Mouse (Mus musculus) Patski (cell line): ENCODE results near the gene Lpcat3. TPM values are rescaled to one million over a fixed set of nuclear protein-coding genes. Genes with fewer than 3 reads are reported as not detected.
"Not testable (repeated sequence)": the region's sequence is repeated elsewhere in the genome, so short reads cannot be mapped to it uniquely, and the experiment has no call there.

Experiments
- ATAC-seq: fragments of 100-300 bp; one replicate; pipeline ENCODE4 v1.8.0; 2021
- CTCF ChIA-PET: fragments of 350-600 bp; sonication (Branson Sonifier 250); formaldehyde crosslinking; loops from one replicate; lab custom pipeline; 2022; ENCODE audit warnings: inconsistent platforms; lab: Charles Lee
- POLR2A ChIA-PET: fragments of 350-600 bp; sonication (Branson Sonifier 250); formaldehyde crosslinking; loops from one replicate; lab custom pipeline; 2022; ENCODE audit warnings: antibody characterized with exemption, inconsistent platforms; lab: Charles Lee
- DNase-seq: peaks from one replicate; pipeline ENCODE4 v3.0.0-alpha.2; 2011; ENCODE audit warnings: low read depth, low spot score
- H3K27me3 ChIP-seq: fragments of 371-371 bp; one replicate; pipeline ENCODE4 v1.5.1; 2021
- CTCF ChIP-seq: fragments of 100-300 bp; IDR thresholded peaks from one replicate; pipeline ENCODE4 v1.5.1; 2021
- in situ Hi-C: fragments of 300-500 bp; cut with MboI; formaldehyde crosslinking; loops from 3 replicates; pipeline ENCODE4 v1.11.1; 2018; ENCODE audit warnings: low pct_unique_long_range_greater_than_20kb, mixed read lengths
- polyA plus RNA-seq: library from polyadenylated mRNA; unstranded; gene quantifications from one replicate; pipeline ENCODE4 v1.2.3, GENCODE M21; 2021

Lpcat3 gene
- 107 TPM for polyA plus RNA-seq

GRCm38 (mm10) chr6:124662477-124663423 is at the start of gene Lpcat3:
TSS of gene Lpcat3 (plus strand) at chr6:124663027.
- H3K27me3 ChIP-seq = no peaks in the 10 kb centered on the region
- ATAC-seq (peak; percentile 98), DNase-seq (peak; percentile 71)
- ChIA-PET POLR2A (interaction anchor here (0.6 to 2.6 kb wide), 2 partner anchors 24 to 39 kb away, joined by 4 to 14 read pairs; no protein-coding TSS in a partner anchor), CTCF (interaction anchor here (0.6 to 3.1 kb wide), 14 partner anchors 9 to 169 kb away, joined by 3 to 23 read pairs (median 4); no protein-coding TSS in a partner anchor)
- TF ChIP-seq CTCF = no peak
- in situ Hi-C loops = no loop called here

- POLR2A ChIA-PET = no interaction called here
- no peak for TF ChIP-seq CTCF
- ATAC-seq (no peak), DNase-seq (no peak)
- in situ Hi-C loops = no loop called here
- no peaks in the 10 kb centered on the region for H3K27me3 ChIP-seq
- CTCF ChIA-PET = no interaction called here
Observed at GRCm38 (mm10) chr6:124625612-124626011, 37.2 kb upstream of the Lpcat3 start.

DNA sequence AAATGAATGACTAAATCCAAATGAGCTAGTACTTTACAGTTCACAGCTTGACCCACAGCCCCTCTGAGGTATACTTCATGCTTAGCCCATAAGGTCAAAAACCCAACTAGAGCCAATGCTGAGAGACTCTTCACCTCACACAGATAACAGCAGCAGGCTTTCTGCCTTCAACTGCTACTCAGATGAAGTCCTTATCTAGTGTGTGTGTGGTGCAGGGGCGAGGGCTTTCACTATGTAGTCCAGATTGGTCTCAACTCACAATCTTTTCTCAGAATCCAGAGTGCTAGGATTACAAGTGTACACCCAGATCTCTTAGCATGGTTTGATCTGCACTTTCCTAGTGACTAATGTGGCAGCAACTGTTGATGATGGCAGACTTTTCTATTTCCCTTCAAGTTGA is 36.6 kb upstream of the Lpcat3 start:
- H3K27me3 ChIP-seq, in situ Hi-C loops, DNase-seq, CTCF ChIA-PET, POLR2A ChIA-PET, ATAC-seq: not testable (repeated sequence)

- TF ChIP-seq CTCF = no peak
- POLR2A ChIA-PET = no interaction called here
- in situ Hi-C loops = loop anchor here (10.0 kb wide), 1 partner anchor 96 kb away; no protein-coding TSS in a partner anchor
- DNase-seq (no peak), ATAC-seq (no peak)
- CTCF ChIA-PET = no interaction called here
- H3K27me3 ChIP-seq = no peaks in the 10 kb centered on the region
Observed at GRCm38 (mm10) chr6:124630763-124631162, 32.1 kb upstream of the Lpcat3 start.

GRCm38 (mm10) chr6:124635985-124636384 is 26.8 kb upstream of the Lpcat3 start, which contains the start of gene C1s2:
TSS of gene C1s2 (minus strand) at chr6:124636085.
- DNase-seq, H3K27me3 ChIP-seq, POLR2A ChIA-PET, ATAC-seq: not testable (repeated sequence)
- in situ Hi-C loops = loop anchor here (10.0 kb wide), 1 partner anchor 101 kb away; no protein-coding TSS in a partner anchor
- CTCF ChIA-PET = interaction anchor here (1.3 kb wide), 1 partner anchor 163 kb away, joined by 3 read pairs; no protein-coding TSS in a partner anchor

DNA sequence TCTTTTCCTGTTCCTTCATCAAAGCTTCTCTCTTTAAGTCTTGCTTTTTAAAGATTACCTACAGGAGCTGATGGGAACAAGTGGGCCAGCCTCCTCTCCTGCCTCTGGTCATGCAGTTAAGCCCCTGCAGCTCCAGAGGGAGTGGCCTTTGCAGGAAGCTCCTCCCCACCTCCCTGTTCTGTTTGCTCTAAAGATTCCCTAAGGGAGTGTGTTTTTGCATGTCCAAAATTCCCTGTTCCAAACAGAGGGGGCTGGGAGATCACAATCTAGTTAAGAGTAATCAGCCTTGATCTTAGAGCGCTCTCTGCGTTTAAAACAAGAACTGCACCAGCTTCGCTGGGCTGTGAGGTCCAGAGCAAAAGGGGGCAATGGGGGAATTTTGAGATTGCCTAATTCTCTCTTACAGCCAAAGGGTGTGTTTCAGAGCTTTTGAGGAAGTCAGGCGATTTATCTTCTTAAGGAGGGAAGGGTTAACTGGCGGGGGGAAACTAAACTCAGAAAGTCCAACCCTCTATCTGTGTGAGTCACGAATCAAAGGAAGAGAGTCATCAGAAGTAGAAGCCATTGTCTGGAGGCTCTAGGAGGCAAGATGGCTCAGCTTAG is 25.9 kb upstream of the Lpcat3 start:
- CTCF ChIA-PET = interaction anchor here (1.1 to 1.3 kb wide), 3 partner anchors 17 to 164 kb away, joined by 3 read pairs; no protein-coding TSS in a partner anchor
- ATAC-seq = peak; percentile 67
- H3K27me3 ChIP-seq, POLR2A ChIA-PET, DNase-seq: not testable (repeated sequence)
- in situ Hi-C loops = loop anchor here (10.0 kb wide), 1 partner anchor 102 kb away; no protein-coding TSS in a partner anchor

GRCm38 (mm10) chr6:124640041-124640440 is 22.8 kb upstream of the Lpcat3 start:
- H3K27me3 ChIP-seq = peaks cover 3% of the 10 kb centered on the region
- DNase-seq = no peak
- in situ Hi-C loops = loop anchor here (5.0 to 10.0 kb wide), 2 partner anchors 97 to 165 kb away; partner anchors contain the start of gene Ptpn6
- ATAC-seq = no peak
- POLR2A ChIA-PET = no interaction called here
- CTCF ChIA-PET = interaction anchor here (0.8 to 2.3 kb wide), 3 partner anchors 60 to 168 kb away, joined by 3 to 6 read pairs (median 4); no protein-coding TSS in a partner anchor
- peak; percentile 28 for TF ChIP-seq CTCF

DNA sequence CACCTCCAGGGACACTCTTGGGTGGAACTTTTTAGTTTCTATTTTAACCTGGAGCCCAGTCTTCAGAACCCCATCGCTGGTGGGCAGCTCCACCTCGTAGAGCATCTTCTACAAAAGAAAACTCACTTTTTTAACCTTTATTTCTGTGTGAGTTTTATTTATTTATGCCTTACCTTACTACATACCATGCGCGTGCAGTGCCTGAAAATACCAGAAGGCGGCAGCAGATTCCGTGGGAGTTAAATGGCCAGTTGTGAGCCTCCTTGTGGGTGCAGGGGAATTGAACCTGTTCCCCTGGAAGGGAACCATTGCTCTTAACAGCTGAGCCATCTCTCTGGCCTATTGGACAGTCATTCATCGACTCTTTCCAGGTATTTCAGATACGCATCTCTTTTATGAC is 21.8 kb upstream of the Lpcat3 start:
- in situ Hi-C loops = loop anchor here (5.0 to 10.0 kb wide), 2 partner anchors 96 to 166 kb away; partner anchors contain the start of gene Ptpn6
- TF ChIP-seq CTCF = peak; percentile 90
- POLR2A ChIA-PET = interaction anchor here (1.3 kb wide), 1 partner anchor 118 kb away, joined by 3 read pairs; no protein-coding TSS in a partner anchor
- DNase-seq (no peak), ATAC-seq (no peak)
- peaks cover 3% of the 10 kb centered on the region for H3K27me3 ChIP-seq
- CTCF ChIA-PET = interaction anchor here (0.7 to 2.4 kb wide), 16 partner anchors 9 to 169 kb away, joined by 3 to 9 read pairs (median 4); partner anchors contain the start of genes Grcc10 and Lpcat3

DNA sequence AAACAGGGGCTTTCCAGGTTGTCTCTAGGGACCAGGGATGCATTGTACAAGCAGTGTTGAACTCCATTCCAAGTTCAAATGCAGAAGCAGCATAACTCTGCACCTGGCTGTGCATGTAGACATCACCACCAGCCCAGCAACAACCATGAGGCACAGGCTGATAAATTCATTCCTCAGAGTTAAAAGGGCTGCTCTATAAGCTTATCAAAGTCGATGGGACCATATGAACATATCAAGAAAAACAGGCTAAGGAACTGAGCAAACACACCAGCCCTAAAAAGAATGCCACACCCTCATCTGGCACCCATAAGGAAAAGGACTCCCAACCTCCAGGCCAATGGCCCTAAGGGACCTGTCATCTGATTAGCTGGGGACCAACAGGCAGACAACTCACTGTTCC is 16.4 kb upstream of the Lpcat3 start:
- DNase-seq (no peak), ATAC-seq (no peak)
- no peaks in the 10 kb centered on the region for H3K27me3 ChIP-seq
- POLR2A ChIA-PET = no interaction called here
- in situ Hi-C loops = loop anchor here (10.0 kb wide), 1 partner anchor 172 kb away; no protein-coding TSS in a partner anchor
- no peak for TF ChIP-seq CTCF
- CTCF ChIA-PET = no interaction called here

GRCm38 (mm10) chr6:124655893-124656292 is 6.9 kb upstream of the Lpcat3 start:
- CTCF ChIA-PET = interaction anchor here (0.9 kb wide), 1 partner anchor 16 kb away, joined by 3 read pairs; no protein-coding TSS in a partner anchor
- POLR2A ChIA-PET = no interaction called here
- ATAC-seq (no peak), DNase-seq (no peak)
- in situ Hi-C loops = no loop called here
- no peaks in the 10 kb centered on the region for H3K27me3 ChIP-seq
- TF ChIP-seq CTCF = no peak
